Mouse (Mus musculus) heart, embryonic 14.5 days (tissue): Measurements from ENCODE around the gene Ptprd. TPM values are rescaled to one million over a fixed set of nuclear protein-coding genes. Genes with fewer than 3 reads are reported as not detected.

Experiments used
- ATAC-seq: fragments of 200-750 bp; cut with Nextera tagmentation; 2 replicates; pipeline ENCODE4 v1.8.0; 2017; ENCODE audit warnings: low read depth, moderate TSS enrichment; ENCODE audit not compliant: insufficient number of reproducible peaks, insufficient read depth, low FRiP score
- H3K27ac ChIP-seq, 2 experiments: fragments of 200-500 bp in 1 of 2; fragments of 300-500 bp in 1 of 2; sonication (generic) in 1 of 2; replicated peaks in 1 of 2; 2 replicates each; pipeline ENCODE4 v1.5.1; 2012 to 2014; ENCODE audit warnings: low read depth in 2 of 2, low read length in 2 of 2, control low read depth in 1 of 2, mild to moderate bottlenecking in 1 of 2, mixed read lengths in 1 of 2; ENCODE audit not compliant: control insufficient read depth in 1 of 2, insufficient read depth in 1 of 2
- H3K27me3 ChIP-seq: fragments of 300-500 bp; sonication (generic); 2 replicates; pipeline ENCODE4 v1.6.1; 2014; ENCODE audit warnings: mild to moderate bottlenecking, low read length, control low read depth; ENCODE audit not compliant: control insufficient read depth, insufficient read depth
- H3K36me3 ChIP-seq: fragments of 300-500 bp; sonication (generic); 2 replicates; pipeline ENCODE4 v1.6.1; 2014; ENCODE audit warnings: mild to moderate bottlenecking, control low read depth, low read length, mixed read lengths; ENCODE audit not compliant: control insufficient read depth, insufficient read depth
- H3K4me1 ChIP-seq, 2 experiments: fragments of 200-500 bp in 1 of 2; fragments of 300-500 bp in 1 of 2; sonication (generic) in 1 of 2; 2 replicates each; pipeline ENCODE4 v1.6.1; 2012 to 2014; ENCODE audit warnings: low read length in 2 of 2, control low read depth in 1 of 2, mixed read lengths in 1 of 2; ENCODE audit not compliant: control insufficient read depth in 2 of 2, insufficient read depth in 2 of 2
- H3K4me2 ChIP-seq: fragments of 300-500 bp; sonication (generic); 2 replicates; pipeline ENCODE4 v1.6.1; 2014; ENCODE audit warnings: mild to moderate bottlenecking, low read length
- H3K4me3 ChIP-seq, 2 experiments: fragments of 200-500 bp in 1 of 2; fragments of 300-500 bp in 1 of 2; sonication (generic) in 1 of 2; 2 replicates each; pipeline ENCODE4 v1.5.1; 2012 to 2014; ENCODE audit warnings: low read length in 2 of 2, mild to moderate bottlenecking in 2 of 2, control low read depth in 1 of 2, low read depth in 1 of 2, moderate library complexity in 1 of 2; ENCODE audit not compliant: control insufficient read depth in 1 of 2, insufficient read depth in 1 of 2
- H3K9ac ChIP-seq: fragments of 300-500 bp; sonication (generic); 2 replicates; pipeline ENCODE4 v1.6.1; 2014; ENCODE audit warnings: mild to moderate bottlenecking, low read length
- H3K9me3 ChIP-seq: fragments of 300-500 bp; sonication (generic); 2 replicates; pipeline ENCODE4 v1.6.1; 2016; ENCODE audit warnings: low read length, control low read depth; ENCODE audit not compliant: control insufficient read depth
- WGBS: fragments of 180-500 bp; shearing (Covaris S2); extraction: QIAGEN DNeasy Blood & Tissue Kit; methylation state at CpG from one replicate; pipeline ENCODE4 v1.1.7; 2014; 5-methylcytosine and 5-hydroxymethylcytosine counted together
- polyA plus RNA-seq: library from polyadenylated mRNA; unstranded; fragments of >200 nt; fragmentation: Nextera tagmentation; extraction: Ambion mirVana; gene quantifications from 2 replicates; pipeline ENCODE4 v1.2.1, GENCODE M21; 2014

The Ptprd gene
- polyA plus RNA-seq, 1 experiment from 2014 or later, result 21.8 TPM

DNA sequence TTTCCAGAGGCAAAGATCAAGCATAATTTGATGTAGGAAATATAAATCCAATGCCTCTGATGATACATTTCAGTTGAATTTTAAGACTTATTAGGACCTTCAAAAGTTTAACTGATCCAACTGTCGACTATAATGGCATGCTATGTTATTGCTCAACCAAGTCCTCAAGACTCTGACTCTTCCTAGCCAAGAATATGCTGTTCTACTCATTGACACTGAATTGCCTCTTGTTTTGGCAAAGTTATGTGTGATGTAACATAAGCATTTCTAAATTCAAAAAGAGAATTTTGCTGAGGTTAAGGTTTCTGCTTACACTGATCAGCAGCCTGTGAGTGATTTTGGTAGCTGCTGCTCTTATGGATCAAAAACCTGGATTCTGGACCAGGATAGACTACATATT is 1475.9 kb downstream of the Ptprd start:
- Histone ChIP-seq H3K27me3 (no peaks in the 10 kb centered on the region), H3K4me3 (no peak overlapping the region), H3K9ac (no peak overlapping the region), H3K4me1 (no peaks in the 10 kb centered on the region), H3K36me3 (no peaks in the 10 kb centered on the region), H3K9me3 (no peaks in the 10 kb centered on the region), H3K27ac (no peak overlapping the region), H3K4me2 (no peak overlapping the region)
- 38% methylated on average over 1 of the region's 1 CpGs for WGBS
- ATAC-seq, result no peak

DNA sequence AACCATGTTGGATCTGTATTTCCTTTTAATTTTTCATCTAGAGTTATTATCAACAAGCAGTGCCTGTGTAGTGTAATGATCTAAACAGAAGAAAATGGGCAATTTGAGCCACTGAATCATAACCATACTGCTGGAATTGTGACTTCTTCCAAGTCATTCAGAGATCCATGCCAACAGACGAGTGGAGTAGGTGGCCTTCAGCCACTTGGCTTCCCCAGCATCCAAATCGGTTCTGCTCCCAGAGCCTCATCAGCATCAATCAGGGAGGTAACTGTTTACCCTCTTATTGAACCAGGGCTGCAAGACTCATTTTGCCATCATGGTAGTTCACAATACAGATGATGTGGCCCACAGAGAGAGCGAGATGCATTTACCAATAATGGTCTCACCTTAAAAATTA is 1536.0 kb downstream of the Ptprd start:
- WGBS, result 72% methylated on average over 3 of the region's 3 CpGs
- H3K4me2 ChIP-seq, result no peak overlapping the region
- no peak for ATAC-seq
- H3K4me1 ChIP-seq, result no peaks in the 10 kb centered on the region
- no peaks in the 10 kb centered on the region for H3K9me3 ChIP-seq
- H3K9ac ChIP-seq, result no peak overlapping the region
- H3K27ac ChIP-seq, result no peak overlapping the region
- H3K27me3 ChIP-seq, result no peaks in the 10 kb centered on the region
- no peaks in the 10 kb centered on the region for H3K36me3 ChIP-seq
- no peak overlapping the region for H3K4me3 ChIP-seq

DNA sequence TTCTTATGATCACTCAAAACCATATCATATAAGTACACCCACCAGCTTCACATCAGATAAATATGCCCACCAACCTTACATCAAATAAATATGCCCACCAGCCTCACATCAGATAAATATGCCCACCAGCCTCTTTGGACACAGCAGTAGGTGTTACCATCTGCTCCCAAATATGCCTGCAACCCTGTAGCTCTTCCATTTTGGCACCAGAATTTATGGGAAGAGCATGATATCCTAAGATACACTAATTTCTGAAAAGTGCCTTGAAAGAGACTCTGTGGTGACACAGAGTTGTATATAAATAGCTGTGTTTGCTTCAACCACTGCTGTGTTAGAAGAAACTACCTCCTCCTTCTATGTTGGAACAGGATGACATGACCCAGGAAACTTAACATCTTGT is 1538.5 kb downstream of the Ptprd start:
- Histone ChIP-seq H3K4me2 (no peak overlapping the region), H3K9ac (no peak overlapping the region), H3K9me3 (no peaks in the 10 kb centered on the region), H3K36me3 (no peaks in the 10 kb centered on the region), H3K4me1 (no peaks in the 10 kb centered on the region), H3K27me3 (no peaks in the 10 kb centered on the region), H3K27ac (no peak overlapping the region), H3K4me3 (no peak overlapping the region)
- no peak for ATAC-seq

DNA sequence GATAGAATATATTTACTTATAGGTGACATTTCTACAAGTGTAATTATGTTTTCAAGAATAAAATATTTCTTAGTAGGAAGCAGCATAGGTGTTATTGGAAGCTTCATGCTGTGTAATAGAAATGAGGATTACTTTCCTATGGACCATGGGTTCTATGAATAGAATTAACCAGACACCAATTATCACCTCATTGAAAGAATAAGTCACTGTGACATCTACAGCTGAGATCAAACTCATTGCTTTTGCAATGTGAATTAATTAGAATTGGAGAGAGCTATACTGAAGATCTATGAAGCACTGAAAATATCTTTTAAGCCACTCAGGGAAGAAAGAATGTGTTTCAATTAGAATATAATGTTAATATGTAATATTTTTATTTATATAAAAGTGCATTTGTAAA is 1539.1 kb downstream of the Ptprd start:
- no peaks in the 10 kb centered on the region for H3K27me3 ChIP-seq
- H3K9ac ChIP-seq, result no peak overlapping the region
- H3K4me3 ChIP-seq, result no peak overlapping the region
- H3K4me2 ChIP-seq, result no peak overlapping the region
- no peaks in the 10 kb centered on the region for H3K36me3 ChIP-seq
- H3K4me1 ChIP-seq, result no peaks in the 10 kb centered on the region
- H3K27ac ChIP-seq, result no peak overlapping the region
- no peak for ATAC-seq
- no peaks in the 10 kb centered on the region for H3K9me3 ChIP-seq

DNA sequence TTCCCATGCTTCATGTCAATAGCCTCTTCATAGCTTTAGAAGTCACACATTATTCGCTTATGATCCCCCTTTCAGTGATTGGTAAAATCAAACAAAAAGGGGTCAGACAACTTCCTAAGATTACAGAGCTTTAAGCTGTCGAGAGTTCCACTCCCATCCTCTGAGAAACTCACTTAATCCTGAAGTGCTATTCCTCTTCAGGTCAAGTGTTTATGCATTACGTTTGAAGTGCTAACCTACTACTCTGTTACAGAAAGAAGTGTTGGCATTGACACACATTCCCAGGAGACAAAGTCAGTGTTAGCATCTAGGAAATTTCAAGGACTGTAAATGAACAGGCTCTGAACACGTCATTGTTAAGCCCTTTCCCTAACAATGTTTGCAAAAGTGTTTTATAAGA is 1550.0 kb downstream of the Ptprd start:
- Histone ChIP-seq H3K9ac (no peak overlapping the region), H3K9me3 (no peaks in the 10 kb centered on the region), H3K4me2 (no peak overlapping the region), H3K36me3 (no peaks in the 10 kb centered on the region), H3K4me1 (no peaks in the 10 kb centered on the region), H3K4me3 (no peak overlapping the region), H3K27ac (no peak overlapping the region), H3K27me3 (no peaks in the 10 kb centered on the region)
- ATAC-seq, result no peak
- 23% methylated on average over 4 of the region's 4 CpGs for WGBS

DNA sequence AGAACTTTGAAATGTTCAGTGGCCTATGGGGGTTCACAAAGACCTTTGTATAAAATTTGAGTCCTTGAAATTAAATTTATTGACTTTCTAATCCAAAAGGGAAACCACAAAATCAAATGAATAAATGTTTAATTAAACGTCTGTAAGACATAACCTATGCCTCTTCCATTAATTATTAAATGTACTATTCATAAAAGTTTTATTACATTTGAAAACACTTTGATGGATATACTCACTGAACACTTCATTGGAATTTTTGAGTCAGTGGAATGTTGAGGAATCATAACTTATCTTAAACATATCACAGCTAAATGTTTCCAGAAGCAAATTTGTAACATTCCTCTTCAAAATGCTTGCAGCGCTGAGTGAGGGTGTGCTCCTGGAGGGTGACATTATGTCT is 1551.6 kb downstream of the Ptprd start:
- Histone ChIP-seq H3K27ac (no peak overlapping the region), H3K9ac (no peak overlapping the region), H3K9me3 (no peaks in the 10 kb centered on the region), H3K4me1 (no peaks in the 10 kb centered on the region), H3K4me3 (no peak overlapping the region), H3K4me2 (no peak overlapping the region), H3K36me3 (no peaks in the 10 kb centered on the region), H3K27me3 (no peaks in the 10 kb centered on the region)
- WGBS, result 71% methylated on average over 2 of the region's 2 CpGs
- ATAC-seq, result no peak

DNA sequence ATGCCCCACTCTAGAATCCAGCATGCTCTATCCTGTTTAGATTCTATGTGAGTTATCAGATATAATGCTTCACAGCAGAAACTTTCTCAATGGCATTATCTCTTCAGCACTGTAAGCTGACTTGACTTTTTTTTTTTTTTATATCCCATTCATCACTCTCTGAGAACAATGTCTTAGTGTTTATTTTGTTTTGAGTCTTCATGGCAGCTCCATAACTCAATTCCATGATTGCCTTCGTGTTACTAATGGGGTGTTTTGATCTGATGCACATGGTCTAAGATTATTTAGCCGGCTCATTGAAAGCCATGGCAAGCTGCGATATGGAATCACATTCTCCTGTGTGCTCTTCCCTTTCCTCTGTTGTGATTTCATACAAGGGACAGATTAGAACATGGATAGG is 1555.0 kb downstream of the Ptprd start:
- Histone ChIP-seq H3K4me1 (no peaks in the 10 kb centered on the region), H3K36me3 (no peaks in the 10 kb centered on the region), H3K27me3 (no peaks in the 10 kb centered on the region), H3K27ac (no peak overlapping the region), H3K4me3 (no peak overlapping the region), H3K9me3 (no peaks in the 10 kb centered on the region), H3K4me2 (no peak overlapping the region), H3K9ac (no peak overlapping the region)
- ATAC-seq, result no peak
- WGBS, result 78% methylated on average over 3 of the region's 3 CpGs

DNA sequence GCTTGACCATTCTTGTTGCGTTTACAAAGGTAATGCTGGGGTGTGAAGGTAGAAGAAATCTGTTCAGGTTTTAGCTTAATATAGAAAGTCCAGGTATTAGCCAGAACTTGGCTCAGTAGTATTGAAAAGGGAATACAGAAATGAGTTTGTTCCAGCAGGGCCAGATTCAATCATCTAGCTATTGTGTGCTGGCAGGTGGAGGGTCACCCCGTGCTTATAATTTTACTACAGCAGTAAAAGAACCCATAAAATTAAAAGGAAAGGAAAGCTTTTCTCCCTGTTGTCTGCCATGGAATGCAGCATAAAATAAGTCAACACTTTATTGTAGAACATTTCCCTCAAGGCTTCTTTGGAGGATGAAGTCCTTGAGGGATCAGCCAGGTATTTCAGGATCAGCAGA is 1558.8 kb downstream of the Ptprd start:
- H3K36me3 ChIP-seq, result no peaks in the 10 kb centered on the region
- no peak overlapping the region for H3K4me2 ChIP-seq
- H3K4me3 ChIP-seq, result no peak overlapping the region
- no peak for ATAC-seq
- H3K27ac ChIP-seq, result no peak overlapping the region
- no peak overlapping the region for H3K9ac ChIP-seq
- no peaks in the 10 kb centered on the region for H3K4me1 ChIP-seq
- no peaks in the 10 kb centered on the region for H3K27me3 ChIP-seq
- WGBS, result 89% methylated on average over 2 of the region's 2 CpGs
- no peaks in the 10 kb centered on the region for H3K9me3 ChIP-seq
